Mouse (Mus musculus): ENCODE measurements around the gene Hmox2. TPM values are rescaled to one million over a fixed set of nuclear protein-coding genes. Genes with fewer than 3 reads are reported as not detected.
"Not testable (repeated sequence)": the region's sequence is repeated elsewhere in the genome, so short reads cannot be mapped to it uniquely, and the experiment has no call there.

Gene Hmox2
- polyA plus RNA-seq, 1 experiment from 2014 or later: 74.3 TPM

- Histone ChIP-seq H3K9ac (ENCODE audit: low read length) (no peak overlapping the region), H3K36me3 (ENCODE audit: control insufficient read depth, insufficient read depth, low read length) (no peaks in the 10 kb centered on the region), H3K9me3 (ENCODE audit: control insufficient read depth, low read length) (no peaks in the 10 kb centered on the region), H3K4me3 (ENCODE audit: low read depth, low read length) (no peak overlapping the region), H3K4me1 (replicated peaks; ENCODE audit: control insufficient read depth, insufficient read depth, low read length) (no peaks in the 10 kb centered on the region; the same call in 1 of the 2 replicates), H3K4me2 (ENCODE audit: low read depth, low read length, severe bottlenecking) (no peak overlapping the region), H3K27ac (ENCODE audit: low read depth, low read length) (no peak overlapping the region), H3K27me3 (ENCODE audit: control insufficient read depth, insufficient read depth, low read length) (no peaks in the 10 kb centered on the region)
- ATAC-seq (replicated peaks; ENCODE audit: low FRiP score): no peak
- no peak for DNase-seq (ENCODE audit: low spot score)
- WGBS: 83% methylated on average over 3 of the region's 3 CpGs
These were observed 4.7 kb downstream of the Hmox2 start for GRCm38 (mm10) chr16:4730776-4731358.

GRCm38 (mm10) chr16:4736262-4736661 is 10.1 kb downstream of the Hmox2 start:
- ATAC-seq (replicated peaks; ENCODE audit: low FRiP score): no peak
- no peak overlapping the region for H3K9ac ChIP-seq (ENCODE audit: low read length)
- no peaks in the 10 kb centered on the region for H3K36me3 ChIP-seq (ENCODE audit: control insufficient read depth, insufficient read depth, low read length)
- H3K4me2 ChIP-seq (ENCODE audit: low read depth, low read length, severe bottlenecking): no peak overlapping the region
- no peaks in the 10 kb centered on the region for H3K27me3 ChIP-seq (ENCODE audit: control insufficient read depth, insufficient read depth, low read length)
- no peak overlapping the region for H3K27ac ChIP-seq (ENCODE audit: low read depth, low read length)
- H3K4me3 ChIP-seq (ENCODE audit: low read depth, low read length): no peak overlapping the region
- 77% methylated on average over 2 of the region's 2 CpGs for WGBS
- no peaks in the 10 kb centered on the region for H3K4me1 ChIP-seq (replicated peaks; ENCODE audit: control insufficient read depth, insufficient read depth, low read length)
- H3K9me3 ChIP-seq (ENCODE audit: control insufficient read depth, low read length): no peaks in the 10 kb centered on the region
- no peak for DNase-seq (ENCODE audit: low spot score)

GRCm38 (mm10) chr16:4739994-4740393 is 13.8 kb downstream of the Hmox2 start:
- ATAC-seq (replicated peaks; ENCODE audit: low FRiP score): no peak
- 96% methylated on average over 2 of the region's 2 CpGs for WGBS

DNA sequence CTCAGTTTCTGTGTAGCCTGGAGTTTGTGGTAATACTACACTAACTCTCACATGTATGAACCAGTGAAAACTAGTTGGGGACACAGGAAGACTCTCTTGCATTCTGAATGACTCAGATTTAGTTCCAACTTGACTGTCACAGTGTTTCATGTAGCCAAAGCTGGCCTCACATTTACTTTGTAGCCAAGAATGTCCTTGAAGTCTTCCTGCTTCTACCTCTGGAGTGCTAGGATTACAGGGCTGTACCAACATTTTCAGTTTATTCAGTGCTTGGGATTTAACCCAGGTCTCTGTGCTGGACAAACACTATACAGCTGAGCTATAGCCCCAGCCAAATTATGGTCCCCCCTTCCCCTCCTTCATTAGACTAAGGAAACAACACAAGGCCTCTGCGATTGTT is 16.0 kb downstream of the Hmox2 start:
- Histone ChIP-seq H3K4me3 (ENCODE audit: low read depth, low read length) (no peak overlapping the region), H3K27ac (ENCODE audit: low read depth, low read length) (no peak overlapping the region), H3K36me3 (ENCODE audit: control insufficient read depth, insufficient read depth, low read length) (no peaks in the 10 kb centered on the region), H3K9ac (ENCODE audit: low read length) (no peak overlapping the region), H3K4me2 (ENCODE audit: low read depth, low read length, severe bottlenecking) (no peak overlapping the region), H3K27me3 (ENCODE audit: control insufficient read depth, insufficient read depth, low read length) (no peaks in the 10 kb centered on the region), H3K9me3 (ENCODE audit: control insufficient read depth, low read length) (peaks cover 5% of the 10 kb centered on the region; the same call in 1 of the 2 replicates), H3K4me1 (replicated peaks; ENCODE audit: control insufficient read depth, insufficient read depth, low read length) (no peaks in the 10 kb centered on the region)
- no peak for ATAC-seq (replicated peaks; ENCODE audit: low FRiP score)
- no peak for DNase-seq (ENCODE audit: low spot score)
- WGBS: 97% methylated on average over 1 of the region's 1 CpGs

More at GRCm38 (mm10) chr16:4739994-4740393, 13.8 kb downstream of the Hmox2 start:
- Histone ChIP-seq H3K4me2 (ENCODE audit: low read depth, low read length, severe bottlenecking) (no peak overlapping the region), H3K27me3 (ENCODE audit: control insufficient read depth, insufficient read depth, low read length) (no peaks in the 10 kb centered on the region), H3K27ac (ENCODE audit: low read depth, low read length) (no peak overlapping the region), H3K9me3 (ENCODE audit: control insufficient read depth, low read length) (peaks cover 5% of the 10 kb centered on the region; the same call in 1 of the 2 replicates), H3K9ac (ENCODE audit: low read length) (no peak overlapping the region), H3K4me3 (ENCODE audit: low read depth, low read length) (no peak overlapping the region), H3K4me1 (replicated peaks; ENCODE audit: control insufficient read depth, insufficient read depth, low read length) (no peaks in the 10 kb centered on the region), H3K36me3 (ENCODE audit: control insufficient read depth, insufficient read depth, low read length) (no peaks in the 10 kb centered on the region)
- no peak for DNase-seq (ENCODE audit: low spot score)

DNA sequence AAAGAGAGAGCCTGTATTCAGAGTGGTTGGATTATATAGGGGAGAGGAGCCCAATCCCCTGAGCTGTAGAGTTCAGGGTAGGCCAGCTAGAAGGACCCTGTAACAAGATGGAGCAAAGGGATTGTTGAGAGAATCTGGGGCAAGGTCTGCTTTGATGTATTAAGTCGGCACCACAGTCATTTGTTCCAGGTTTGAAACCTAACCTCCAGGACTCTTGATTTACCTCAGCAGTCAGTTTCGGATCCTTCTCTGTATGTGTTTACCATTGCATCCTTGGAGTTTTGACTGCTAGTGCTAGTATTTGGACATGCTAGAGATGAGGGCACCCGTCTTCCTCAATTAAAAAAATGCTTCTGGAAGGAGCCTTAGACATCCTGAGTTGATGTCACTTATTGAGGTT is 26.0 kb downstream of the Hmox2 start:
- no peak for ATAC-seq (replicated peaks; ENCODE audit: low FRiP score)
- WGBS: 93% methylated on average over 3 of the region's 3 CpGs
- no peak for DNase-seq (ENCODE audit: low spot score)
- H3K4me2 ChIP-seq (ENCODE audit: low read depth, low read length, severe bottlenecking): no peak overlapping the region
- no peak overlapping the region for H3K27ac ChIP-seq (ENCODE audit: low read depth, low read length)
- H3K4me3 ChIP-seq (ENCODE audit: low read depth, low read length): no peak overlapping the region
- no peaks in the 10 kb centered on the region for H3K36me3 ChIP-seq (ENCODE audit: control insufficient read depth, insufficient read depth, low read length)
- no peak overlapping the region for H3K9ac ChIP-seq (ENCODE audit: low read length)
- no peaks in the 10 kb centered on the region for H3K4me1 ChIP-seq (replicated peaks; ENCODE audit: control insufficient read depth, insufficient read depth, low read length)
- no peaks in the 10 kb centered on the region for H3K9me3 ChIP-seq (ENCODE audit: control insufficient read depth, low read length)
- H3K27me3 ChIP-seq (ENCODE audit: control insufficient read depth, insufficient read depth, low read length): no peaks in the 10 kb centered on the region

- Histone ChIP-seq H3K4me3 (ENCODE audit: low read depth, low read length) (no peak overlapping the region), H3K27me3 (ENCODE audit: control insufficient read depth, insufficient read depth, low read length) (no peaks in the 10 kb centered on the region), H3K4me2 (ENCODE audit: low read depth, low read length, severe bottlenecking) (no peak overlapping the region), H3K9ac (ENCODE audit: low read length) (no peak overlapping the region), H3K4me1 (replicated peaks; ENCODE audit: control insufficient read depth, insufficient read depth, low read length) (no peaks in the 10 kb centered on the region), H3K27ac (ENCODE audit: low read depth, low read length) (no peak overlapping the region), H3K9me3 (ENCODE audit: control insufficient read depth, low read length) (no peaks in the 10 kb centered on the region), H3K36me3 (ENCODE audit: control insufficient read depth, insufficient read depth, low read length) (no peaks in the 10 kb centered on the region)
- ATAC-seq (replicated peaks; ENCODE audit: low FRiP score): no peak
- DNase-seq (ENCODE audit: low spot score): no peak
- 94% methylated on average over 3 of the region's 3 CpGs for WGBS
These were observed 27.9 kb downstream of the Hmox2 start for GRCm38 (mm10) chr16:4754045-4754444.

GRCm38 (mm10) chr16:4756660-4757335 is 30.6 kb downstream of the Hmox2 start:
- H3K27me3 ChIP-seq (ENCODE audit: control insufficient read depth, insufficient read depth, low read length); H3K36me3 ChIP-seq (ENCODE audit: control insufficient read depth, insufficient read depth, low read length); H3K9me3 ChIP-seq (ENCODE audit: control insufficient read depth, low read length); H3K27ac ChIP-seq (ENCODE audit: low read depth, low read length); DNase-seq (ENCODE audit: low spot score); H3K4me1 ChIP-seq (replicated peaks; ENCODE audit: control insufficient read depth, insufficient read depth, low read length): not testable (repeated sequence)
- H3K4me2 ChIP-seq (ENCODE audit: low read depth, low read length, severe bottlenecking): peak overlapping the region; percentile 40
- peak; percentile 80 for ATAC-seq (replicated peaks; ENCODE audit: low FRiP score)
- H3K4me3 ChIP-seq (ENCODE audit: low read depth, low read length): peak overlapping the region; percentile 37
- peak overlapping the region; percentile 55 for H3K9ac ChIP-seq (ENCODE audit: low read length)
- 4% methylated on average over 18 of the region's 42 CpGs for WGBS

DNA sequence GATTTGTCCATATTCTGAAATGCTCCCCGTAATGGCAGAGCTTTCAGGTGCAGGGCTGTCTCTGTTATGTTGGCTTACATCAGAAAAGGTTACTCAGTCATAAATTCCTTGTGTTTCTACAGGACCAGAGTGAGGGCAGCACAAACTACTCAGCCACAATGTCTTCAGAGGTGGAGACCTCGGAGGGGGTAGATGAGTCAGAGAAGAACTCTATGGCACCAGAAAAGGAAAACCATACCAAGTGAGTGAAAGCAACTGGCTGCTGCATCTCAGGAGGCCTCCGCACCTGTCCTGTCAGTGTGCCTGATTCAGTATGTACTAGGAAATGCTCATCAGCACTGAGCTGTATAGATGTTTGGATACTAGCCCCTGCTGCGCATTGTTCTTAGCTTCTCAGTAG is 36.3 kb downstream of the Hmox2 start:
- no peak overlapping the region for H3K9ac ChIP-seq (ENCODE audit: low read length)
- H3K9me3 ChIP-seq (ENCODE audit: control insufficient read depth, low read length): no peaks in the 10 kb centered on the region
- no peak overlapping the region for H3K4me2 ChIP-seq (ENCODE audit: low read depth, low read length, severe bottlenecking)
- WGBS: 95% methylated on average over 4 of the region's 4 CpGs
- H3K27me3 ChIP-seq (ENCODE audit: control insufficient read depth, insufficient read depth, low read length): no peaks in the 10 kb centered on the region
- no peak overlapping the region for H3K4me3 ChIP-seq (ENCODE audit: low read depth, low read length)
- peaks cover 19% of the 10 kb centered on the region for H3K36me3 ChIP-seq (ENCODE audit: control insufficient read depth, insufficient read depth, low read length)
- no peak for DNase-seq (ENCODE audit: low spot score)
- no peak overlapping the region for H3K27ac ChIP-seq (ENCODE audit: low read depth, low read length)
- H3K4me1 ChIP-seq (replicated peaks; ENCODE audit: control insufficient read depth, insufficient read depth, low read length): no peaks in the 10 kb centered on the region
- ATAC-seq (replicated peaks; ENCODE audit: low FRiP score): no peak

GRCm38 (mm10) chr16:4763276-4763675 is 37.1 kb downstream of the Hmox2 start:
- no peaks in the 10 kb centered on the region for H3K9me3 ChIP-seq (ENCODE audit: control insufficient read depth, low read length)
- peaks cover 22% of the 10 kb centered on the region for H3K36me3 ChIP-seq (ENCODE audit: control insufficient read depth, insufficient read depth, low read length)
- H3K27ac ChIP-seq (ENCODE audit: low read depth, low read length): no peak overlapping the region
- ATAC-seq (replicated peaks; ENCODE audit: low FRiP score): no peak
- 57% methylated on average over 2 of the region's 2 CpGs for WGBS
- H3K9ac ChIP-seq (ENCODE audit: low read length): no peak overlapping the region
- no peak overlapping the region for H3K4me3 ChIP-seq (ENCODE audit: low read depth, low read length)
- H3K27me3 ChIP-seq (ENCODE audit: control insufficient read depth, insufficient read depth, low read length): no peaks in the 10 kb centered on the region
- no peak for DNase-seq (ENCODE audit: low spot score)
- no peaks in the 10 kb centered on the region for H3K4me1 ChIP-seq (replicated peaks; ENCODE audit: control insufficient read depth, insufficient read depth, low read length)
- no peak overlapping the region for H3K4me2 ChIP-seq (ENCODE audit: low read depth, low read length, severe bottlenecking)
